In the genomic region with DNA sequence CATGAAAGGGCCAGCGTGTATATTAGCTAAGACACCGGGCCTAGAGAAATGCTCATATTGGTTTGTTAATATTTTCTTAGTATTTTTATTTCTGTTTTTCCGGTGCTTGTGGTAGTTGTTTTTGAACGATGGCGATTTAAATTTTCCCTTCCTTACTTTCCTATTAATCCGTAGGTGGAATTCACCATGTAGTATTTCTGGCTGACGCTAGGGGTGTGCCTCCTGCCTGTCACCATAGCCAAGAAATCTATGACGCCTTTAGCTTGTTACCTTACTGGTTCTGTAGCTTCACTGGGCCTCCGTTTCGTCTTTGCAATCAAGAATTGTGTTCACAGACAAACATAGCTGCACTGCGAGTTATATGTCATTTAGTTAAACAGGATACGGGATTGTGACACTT, we compare ENCODE assay signal across 8 mouse cellular contexts. TPM values are rescaled to one million over a fixed set of nuclear protein-coding genes. Genes with fewer than 3 reads are reported as not detected.
DNase-seq lines count a peak whose midpoint lies in the region; ATAC-seq lines count a peak whose summit lies in the region.

No protein-coding gene starts in this region.

- under 1% methylated on average over 12 of the region's 12 CpGs for WGBS in limb, embryonic 15.5 days
- 2% methylated on average over 12 of the region's 12 CpGs for WGBS in midbrain, embryonic 16.5 days

- H3K27ac ChIP-seq in limb, embryonic 15.5 days = peak overlapping the region; percentile 97
- peak overlapping the region; percentile 96 for H3K27ac ChIP-seq in midbrain, embryonic 16.5 days (ENCODE audit: low read length)

- H3K4me3 ChIP-seq in limb, embryonic 15.5 days = peak overlapping the region; percentile 95
- peak overlapping the region; percentile 100 for H3K4me3 ChIP-seq in midbrain, embryonic 16.5 days (ENCODE audit: low read depth, low read length)

- no peaks in the 10 kb centered on the region for H3K27me3 ChIP-seq in limb, embryonic 15.5 days
- H3K27me3 ChIP-seq in midbrain, embryonic 16.5 days (ENCODE audit: control insufficient read depth, insufficient read depth, low read depth, low read length) = no peaks in the 10 kb centered on the region

- DNase-seq in B cell, adult 2 months = peak; percentile 59 to 65
- DNase-seq in adrenal gland, adult 8-10 months = peak; percentile 26
- peak; percentile 60 for DNase-seq in embryo, embryonic 9.5 days (ENCODE audit: extremely low spot score)
- DNase-seq in heart, adult 9 months (ENCODE audit: low spot score in 2 of 2) = peak; percentile 42 to 66
- peak; percentile 78 for DNase-seq in kidney, adult 9 months
- DNase-seq in spleen, postnatal 4 days (ENCODE audit: low spot score in 2 of 2) = peak; percentile 53 to 70

- peak overlapping the region; percentile 99 for H3K9ac ChIP-seq in limb, embryonic 15.5 days
- peak overlapping the region; percentile 92 for H3K9ac ChIP-seq in midbrain, embryonic 16.5 days (ENCODE audit: low read depth, low read length)

- H3K4me2 ChIP-seq in limb, embryonic 15.5 days = peak overlapping the region; percentile 50
- peak overlapping the region; percentile 70 for H3K4me2 ChIP-seq in midbrain, embryonic 16.5 days (ENCODE audit: low read length)

- no peaks in the 10 kb centered on the region for H3K9me3 ChIP-seq in limb, embryonic 15.5 days
- no peaks in the 10 kb centered on the region for H3K9me3 ChIP-seq in midbrain, embryonic 16.5 days (replicated peaks; ENCODE audit: control insufficient read depth, low read length, poor library complexity, severe bottlenecking)

- peaks cover 16% of the 10 kb centered on the region for H3K4me1 ChIP-seq in limb, embryonic 15.5 days
- peaks cover 30% of the 10 kb centered on the region for H3K4me1 ChIP-seq in midbrain, embryonic 16.5 days (ENCODE audit: control insufficient read depth, insufficient read depth, low read length)

- ATAC-seq in limb, embryonic 15.5 days (ENCODE audit: insufficient number of reproducible peaks, low FRiP score, low TSS enrichment, low read depth) = no peak
- ATAC-seq in midbrain, embryonic 16.5 days = no peak

- H3K36me3 ChIP-seq in limb, embryonic 15.5 days = no peaks in the 10 kb centered on the region
- no peaks in the 10 kb centered on the region for H3K36me3 ChIP-seq in midbrain, embryonic 16.5 days (ENCODE audit: control insufficient read depth, insufficient read depth, low read length)

RNA-seq across cellular contexts. Expression of gene Ppp3r1, which starts 1.2 kb away (rescaled TPM):
- 100 to 1,000 TPM in 1 of 4 experiments, 10 to 100 TPM in 3; 83.1 to 104 (median 96.8) TPM for total RNA-seq in adrenal gland, adult 8-10 months (2022)
- 98.8 and 100 TPM in 2 replicates for polyA plus RNA-seq in limb, embryonic 15.5 days (2015; fragmentation: Nextera tagmentation; extraction: Ambion mirVana)
- polyA plus RNA-seq in midbrain, embryonic 16.5 days (2015; fragmentation: Nextera tagmentation; extraction: Ambion mirVana) = 212 and 220 TPM in 2 replicates

RNA-seq across cellular contexts. Expression of gene Wdr92, which starts 21.7 kb away (rescaled TPM):
- total RNA-seq in adrenal gland, adult 8-10 months (2022) = 10 to 100 TPM; 17.0 to 21.0 (median 17.6) TPM
- 22.1 and 23.0 TPM in 2 replicates for polyA plus RNA-seq in limb, embryonic 15.5 days (2015; fragmentation: Nextera tagmentation; extraction: Ambion mirVana)
- polyA plus RNA-seq in midbrain, embryonic 16.5 days (2015; fragmentation: Nextera tagmentation; extraction: Ambion mirVana) = 19.4 and 20.9 TPM in 2 replicates

RNA-seq across cellular contexts. Expression of gene Pno1, which starts 51.1 kb away (rescaled TPM):
- 10 to 100 TPM; 41.8 to 58.2 (median 53.6) TPM for total RNA-seq in adrenal gland, adult 8-10 months (2022)
- polyA plus RNA-seq in limb, embryonic 15.5 days (2015; fragmentation: Nextera tagmentation; extraction: Ambion mirVana) = 62.3 and 63.6 TPM in 2 replicates
- 40.9 TPM in 2 replicates for polyA plus RNA-seq in midbrain, embryonic 16.5 days (2015; fragmentation: Nextera tagmentation; extraction: Ambion mirVana)

Comparison
In these comparisons a context has a peak if more than half of its experiments do, and no peak if none do; other contexts are left out.
1. DNase-seq: peak in every context shown above with its lines; median percentile 78 in kidney, adult 9 months; 62 in B cell, adult 2 months; 62 in spleen, postnatal 4 days; 60 in embryo, embryonic 9.5 days; 54 in heart, adult 9 months; 26 in adrenal gland, adult 8-10 months.